Mouse (Mus musculus) C2C12 (cell line): ENCODE data around the gene Mrgpra1.

Experiments used
- CTCF ChIP-seq: IDR thresholded peaks from one replicate; pipeline ENCODE4 v1.5.1; 2011; ENCODE audit not compliant: control insufficient read depth, insufficient read depth, insufficient read length
- MAX ChIP-seq: IDR thresholded peaks from one replicate; pipeline ENCODE4 v1.6.1; 2011; ENCODE audit warnings: mild to moderate bottlenecking, control low read depth

DNA sequence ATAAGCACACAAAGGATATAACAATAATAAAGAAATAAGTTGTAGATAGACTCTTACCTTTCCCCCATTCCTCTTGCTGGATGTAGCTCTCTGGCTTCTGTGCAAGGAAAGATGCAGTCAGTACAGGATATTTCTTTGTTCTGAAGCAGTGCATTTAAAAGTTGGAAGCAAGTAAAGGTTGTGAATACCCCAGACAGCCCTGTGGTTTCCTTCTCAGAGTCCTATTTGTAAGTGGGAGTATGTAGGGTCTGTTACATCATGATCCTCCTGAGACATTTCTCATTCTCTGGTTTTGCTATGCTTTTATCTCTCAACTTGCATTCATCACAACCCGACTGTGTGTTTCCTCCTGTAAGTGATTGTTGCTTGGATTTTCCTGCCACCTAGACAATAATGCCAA lies at the start of gene Mrgpra1:
- TF ChIP-seq MAX, result no peak
- no peak for TF ChIP-seq CTCF
